Mouse (Mus musculus): ENCODE measurements at regions not wholly inside any gene's neighbourhood (a gene's known extent, or its start where the extent isn't known, plus 50 kb on each side); places are given as distances from the start of the nearest gene placed in this dataset.

- Histone ChIP-seq H3K27me3 (ENCODE audit: control insufficient read depth, insufficient read depth, low read length) (no peaks in the 10 kb centered on the region), H3K4me3 (ENCODE audit: low read depth, low read length) (no peak overlapping the region), H3K36me3 (ENCODE audit: control insufficient read depth, insufficient read depth, low read length) (no peaks in the 10 kb centered on the region), H3K9me3 (ENCODE audit: control insufficient read depth, low read length) (no peaks in the 10 kb centered on the region), H3K9ac (ENCODE audit: low read length) (no peak overlapping the region), H3K4me1 (ENCODE audit: control insufficient read depth, insufficient read depth, low read length) (no peaks in the 10 kb centered on the region), H3K27ac (ENCODE audit: low read depth, low read length) (no peak overlapping the region), H3K4me2 (no peak overlapping the region)
- DNase-seq (ENCODE audit: low spot score, missing footprints) (peak; percentile 81), ATAC-seq (ENCODE audit: low FRiP score) (no peak)
- WGBS, result 82% methylated on average over 17 of the region's 17 CpGs
Observed at GRCm38 (mm10) chr1:90268131-90268691, 64.4 kb downstream of the Ackr3 start.

- Histone ChIP-seq H3K27me3 (ENCODE audit: control insufficient read depth, insufficient read depth, low read length) (no peaks in the 10 kb centered on the region), H3K9me3 (ENCODE audit: control insufficient read depth, low read length) (no peaks in the 10 kb centered on the region), H3K36me3 (ENCODE audit: control insufficient read depth, insufficient read depth, low read length) (no peaks in the 10 kb centered on the region), H3K9ac (ENCODE audit: low read length) (no peak overlapping the region), H3K4me3 (ENCODE audit: low read depth, low read length) (no peak overlapping the region), H3K4me2 (no peak overlapping the region), H3K27ac (ENCODE audit: low read depth, low read length) (no peak overlapping the region), H3K4me1 (ENCODE audit: control insufficient read depth, insufficient read depth, low read length) (no peaks in the 10 kb centered on the region)
- 90% methylated on average over 7 of the region's 7 CpGs for WGBS
- ATAC-seq (ENCODE audit: low FRiP score) (no peak), DNase-seq (ENCODE audit: low spot score, missing footprints) (peak; percentile 73)
Observed at GRCm38 (mm10) chr1:90268951-90269350, 65.2 kb downstream of the Ackr3 start.

GRCm38 (mm10) chr1:90269836-90270235 lies 66.1 kb downstream of the Ackr3 start:
- Histone ChIP-seq H3K4me3 (ENCODE audit: low read depth, low read length) (no peak overlapping the region), H3K4me2 (no peak overlapping the region), H3K9me3 (ENCODE audit: control insufficient read depth, low read length) (no peaks in the 10 kb centered on the region), H3K27me3 (ENCODE audit: control insufficient read depth, insufficient read depth, low read length) (no peaks in the 10 kb centered on the region), H3K36me3 (ENCODE audit: control insufficient read depth, insufficient read depth, low read length) (no peaks in the 10 kb centered on the region), H3K4me1 (ENCODE audit: control insufficient read depth, insufficient read depth, low read length) (no peaks in the 10 kb centered on the region), H3K27ac (ENCODE audit: low read depth, low read length) (no peak overlapping the region), H3K9ac (ENCODE audit: low read length) (no peak overlapping the region)
- ATAC-seq (ENCODE audit: low FRiP score) (no peak), DNase-seq (ENCODE audit: low spot score, missing footprints) (peak; percentile 12)
- WGBS, result 87% methylated on average over 1 of the region's 1 CpGs

- DNase-seq (ENCODE audit: low spot score, missing footprints) (no peak), ATAC-seq (ENCODE audit: low FRiP score) (no peak)
- H3K9me3 ChIP-seq (ENCODE audit: control insufficient read depth, low read length), result no peaks in the 10 kb centered on the region
- no peak overlapping the region for H3K4me2 ChIP-seq
- no peak overlapping the region for H3K9ac ChIP-seq (ENCODE audit: low read length)
- no peaks in the 10 kb centered on the region for H3K36me3 ChIP-seq (ENCODE audit: control insufficient read depth, insufficient read depth, low read length)
- no peaks in the 10 kb centered on the region for H3K27me3 ChIP-seq (ENCODE audit: control insufficient read depth, insufficient read depth, low read length)
- no peak overlapping the region for H3K4me3 ChIP-seq (ENCODE audit: low read depth, low read length)
- WGBS, result 93% methylated on average over 3 of the region's 3 CpGs
- no peaks in the 10 kb centered on the region for H3K4me1 ChIP-seq (ENCODE audit: control insufficient read depth, insufficient read depth, low read length)
- H3K27ac ChIP-seq (ENCODE audit: low read depth, low read length), result no peak overlapping the region
Observed at GRCm38 (mm10) chr1:90271326-90271725, 67.5 kb downstream of the Ackr3 start.

- no peaks in the 10 kb centered on the region for H3K27me3 ChIP-seq (ENCODE audit: control insufficient read depth, insufficient read depth, low read length)
- no peak overlapping the region for H3K27ac ChIP-seq (ENCODE audit: low read depth, low read length)
- H3K4me1 ChIP-seq (ENCODE audit: control insufficient read depth, insufficient read depth, low read length), result no peaks in the 10 kb centered on the region
- no peak overlapping the region for H3K9ac ChIP-seq (ENCODE audit: low read length)
- WGBS, result 94% methylated on average over 5 of the region's 5 CpGs
- ATAC-seq (ENCODE audit: low FRiP score) (no peak), DNase-seq (ENCODE audit: low spot score, missing footprints) (peak; percentile 64)
- H3K4me3 ChIP-seq (ENCODE audit: low read depth, low read length), result no peak overlapping the region
- no peaks in the 10 kb centered on the region for H3K9me3 ChIP-seq (ENCODE audit: control insufficient read depth, low read length)
- H3K4me2 ChIP-seq, result no peak overlapping the region
- H3K36me3 ChIP-seq (ENCODE audit: control insufficient read depth, insufficient read depth, low read length), result no peaks in the 10 kb centered on the region
Observed at GRCm38 (mm10) chr1:90272411-90272810, 68.6 kb downstream of the Ackr3 start.

- DNase-seq (ENCODE audit: low spot score, missing footprints), result peak; percentile 26
- H3K36me3 ChIP-seq (ENCODE audit: control insufficient read depth, insufficient read depth, low read length), result no peaks in the 10 kb centered on the region
Observed at GRCm38 (mm10) chr1:90272830-90273628, 69.2 kb downstream of the Ackr3 start.

GRCm38 (mm10) chr1:90273629-90273928 lies 69.8 kb downstream of the Ackr3 start:
- no peak for ATAC-seq (ENCODE audit: low FRiP score)
- H3K27me3 ChIP-seq (ENCODE audit: control insufficient read depth, insufficient read depth, low read length), result no peaks in the 10 kb centered on the region
- H3K9me3 ChIP-seq (ENCODE audit: control insufficient read depth, low read length), result no peaks in the 10 kb centered on the region
- H3K4me2 ChIP-seq, result no peak overlapping the region
- H3K9ac ChIP-seq (ENCODE audit: low read length), result no peak overlapping the region
- H3K4me3 ChIP-seq (ENCODE audit: low read depth, low read length), result no peak overlapping the region
- no peaks in the 10 kb centered on the region for H3K36me3 ChIP-seq (ENCODE audit: control insufficient read depth, insufficient read depth, low read length)
- no peaks in the 10 kb centered on the region for H3K4me1 ChIP-seq (ENCODE audit: control insufficient read depth, insufficient read depth, low read length)
- no peak overlapping the region for H3K27ac ChIP-seq (ENCODE audit: low read depth, low read length)
- DNase-seq (ENCODE audit: low spot score, missing footprints), result no peak

More at GRCm38 (mm10) chr1:90272830-90273628, 69.2 kb downstream of the Ackr3 start:
- Histone ChIP-seq H3K9ac (ENCODE audit: low read length) (no peak overlapping the region), H3K27ac (ENCODE audit: low read depth, low read length) (no peak overlapping the region), H3K4me1 (ENCODE audit: control insufficient read depth, insufficient read depth, low read length) (no peaks in the 10 kb centered on the region), H3K9me3 (ENCODE audit: control insufficient read depth, low read length) (no peaks in the 10 kb centered on the region), H3K27me3 (ENCODE audit: control insufficient read depth, insufficient read depth, low read length) (no peaks in the 10 kb centered on the region), H3K4me3 (ENCODE audit: low read depth, low read length) (no peak overlapping the region), H3K4me2 (no peak overlapping the region)
- 89% methylated on average over 19 of the region's 19 CpGs for WGBS
- no peak for ATAC-seq (ENCODE audit: low FRiP score)

- no peaks in the 10 kb centered on the region for H3K4me1 ChIP-seq (ENCODE audit: control insufficient read depth, insufficient read depth, low read length)
- WGBS, result 95% methylated on average over 9 of the region's 9 CpGs
- no peak overlapping the region for H3K9ac ChIP-seq (ENCODE audit: low read length)
- DNase-seq (ENCODE audit: low spot score, missing footprints) (no peak), ATAC-seq (ENCODE audit: low FRiP score) (no peak)
- no peak overlapping the region for H3K4me2 ChIP-seq
- H3K36me3 ChIP-seq (ENCODE audit: control insufficient read depth, insufficient read depth, low read length), result no peaks in the 10 kb centered on the region
- H3K27me3 ChIP-seq (ENCODE audit: control insufficient read depth, insufficient read depth, low read length), result no peaks in the 10 kb centered on the region
- H3K27ac ChIP-seq (ENCODE audit: low read depth, low read length), result no peak overlapping the region
- no peak overlapping the region for H3K4me3 ChIP-seq (ENCODE audit: low read depth, low read length)
- H3K9me3 ChIP-seq (ENCODE audit: control insufficient read depth, low read length), result no peaks in the 10 kb centered on the region
Observed at GRCm38 (mm10) chr1:90274968-90275651, 71.3 kb downstream of the Ackr3 start.

- Histone ChIP-seq H3K27me3 (ENCODE audit: control insufficient read depth, insufficient read depth, low read length) (no peaks in the 10 kb centered on the region), H3K4me2 (no peak overlapping the region), H3K9ac (ENCODE audit: low read length) (no peak overlapping the region), H3K4me1 (ENCODE audit: control insufficient read depth, insufficient read depth, low read length) (no peaks in the 10 kb centered on the region), H3K4me3 (ENCODE audit: low read depth, low read length) (no peak overlapping the region), H3K9me3 (ENCODE audit: control insufficient read depth, low read length) (no peaks in the 10 kb centered on the region), H3K36me3 (ENCODE audit: control insufficient read depth, insufficient read depth, low read length) (no peaks in the 10 kb centered on the region), H3K27ac (ENCODE audit: low read depth, low read length) (no peak overlapping the region)
- no peak for ATAC-seq (ENCODE audit: low FRiP score)
- 90% methylated on average over 16 of the region's 16 CpGs for WGBS
- DNase-seq (ENCODE audit: low spot score, missing footprints), result no peak
Observed at GRCm38 (mm10) chr1:90275786-90276520, 72.2 kb downstream of the Ackr3 start.

Measured in midbrain, embryonic 11.5 days (tissue).